Mouse (Mus musculus): ENCODE results near the gene Vrtn. TPM values are rescaled to one million over a fixed set of nuclear protein-coding genes. Genes with fewer than 3 reads are reported as not detected.

Vrtn gene
- total RNA-seq (2017), result not detected in 2 replicates

DNA sequence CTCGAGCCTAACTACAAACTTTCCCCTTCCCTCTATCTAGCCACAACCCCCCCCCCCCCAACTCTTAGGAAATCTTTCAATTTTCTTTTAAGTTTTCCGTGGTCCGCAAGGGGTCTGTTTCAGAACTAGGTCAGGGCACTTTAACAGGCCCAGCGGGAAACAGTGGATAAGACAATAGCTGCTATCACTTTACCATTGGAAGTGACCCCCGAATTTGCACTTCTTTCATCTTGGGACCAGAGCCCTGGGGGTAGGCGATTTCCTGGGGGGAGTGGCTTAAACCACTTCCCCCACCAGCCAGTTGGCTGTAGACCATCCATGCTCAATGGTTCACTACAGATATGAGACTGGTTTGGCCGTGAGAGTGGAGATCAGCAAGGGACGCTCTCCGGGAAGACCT, at the start of gene Vrtn:
Gene Vrtn, plus strand, starts transcription at position 366 of the 400 bp plus-strand sequence.
- ATAC-seq (ENCODE audit: extremely low read depth, insufficient number of reproducible peaks, low FRiP score, poor library complexity, severe bottlenecking), result no peak

DNA sequence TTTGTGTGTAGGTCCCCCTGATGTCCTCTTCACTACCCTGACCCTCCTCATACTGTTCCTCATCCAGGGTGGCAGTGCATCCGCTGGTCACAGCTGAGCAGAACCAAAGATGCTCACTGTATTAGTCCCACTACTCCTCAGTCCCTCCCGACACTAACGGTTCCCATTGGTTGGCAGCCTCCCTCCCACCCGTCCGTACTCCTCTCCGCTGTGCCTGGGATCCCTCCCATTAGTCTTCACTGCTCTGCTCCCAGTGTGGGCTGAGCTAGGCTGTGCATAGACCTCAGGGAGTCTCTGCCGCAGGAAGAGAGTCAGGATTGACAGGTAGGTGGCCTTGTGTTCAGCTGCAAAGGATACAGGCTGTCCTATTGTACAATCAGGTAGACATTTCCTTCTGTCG, 42.5 kb upstream of the Vrtn start:
- ATAC-seq (ENCODE audit: extremely low read depth, insufficient number of reproducible peaks, low FRiP score, poor library complexity, severe bottlenecking), result no peak

DNA sequence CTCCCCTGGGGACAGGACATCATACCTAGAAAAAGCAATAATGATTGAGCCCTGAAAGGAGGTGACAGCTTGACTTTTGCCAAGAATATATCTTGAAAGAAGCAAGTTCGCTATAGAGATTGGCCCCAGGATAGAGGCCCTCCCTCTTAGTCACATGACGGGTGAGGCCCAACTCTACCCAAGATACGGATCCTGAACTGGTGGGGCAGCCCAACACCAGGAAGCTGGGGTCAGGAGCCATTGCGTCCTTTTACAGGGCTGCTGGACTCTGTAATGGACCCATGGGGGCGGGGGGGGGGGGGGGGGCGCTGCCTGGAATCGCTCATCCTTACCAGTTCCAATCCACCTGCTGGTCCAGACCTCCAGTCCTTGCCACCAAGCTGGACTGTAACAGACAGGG, 36.8 kb upstream of the Vrtn start:
- no peak for ATAC-seq (ENCODE audit: extremely low read depth, insufficient number of reproducible peaks, low FRiP score, poor library complexity, severe bottlenecking)

DNA sequence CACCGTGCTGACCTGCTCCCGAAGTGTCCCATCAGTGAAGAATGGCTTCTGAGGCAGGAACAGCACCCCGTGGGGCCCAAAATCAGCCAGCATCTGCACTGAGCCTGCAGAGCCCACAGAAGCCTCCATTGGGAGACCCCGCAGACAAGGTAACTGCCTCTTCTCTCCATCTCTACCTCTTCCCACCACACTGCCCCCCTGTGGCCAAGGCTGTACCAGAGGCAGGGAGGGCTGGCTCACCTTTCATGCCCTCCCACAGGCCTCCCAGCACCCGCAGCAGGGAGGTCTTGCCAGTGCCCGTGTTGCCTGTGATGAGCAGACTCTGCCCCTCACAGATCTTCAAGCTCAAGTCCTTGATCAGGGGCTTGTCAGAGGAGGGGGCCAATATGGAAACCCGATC, 35.0 kb upstream of the Vrtn start:
- ATAC-seq (ENCODE audit: extremely low read depth, insufficient number of reproducible peaks, low FRiP score, poor library complexity, severe bottlenecking), result no peak

DNA sequence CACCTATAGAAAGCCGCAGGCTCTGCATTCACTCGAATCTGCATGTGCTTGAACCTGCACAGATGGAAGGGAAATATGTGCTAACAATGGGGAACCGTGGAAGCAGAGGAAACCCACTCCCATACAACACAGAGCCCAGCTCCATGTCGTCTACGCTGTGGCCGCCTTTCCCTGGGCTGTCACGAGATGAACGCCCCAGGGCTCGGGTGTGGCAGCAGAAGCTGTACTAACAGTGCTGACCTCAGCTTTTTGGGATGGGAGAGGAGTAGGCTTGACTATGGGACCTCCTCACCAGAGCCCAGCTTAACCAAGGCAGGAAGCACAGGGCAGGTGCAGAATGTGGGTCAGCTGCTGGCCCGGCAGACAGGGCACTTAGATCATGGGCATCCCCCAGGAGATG, 29.1 kb upstream of the Vrtn start:
- ATAC-seq (ENCODE audit: extremely low read depth, insufficient number of reproducible peaks, low FRiP score, poor library complexity, severe bottlenecking), result no peak

DNA sequence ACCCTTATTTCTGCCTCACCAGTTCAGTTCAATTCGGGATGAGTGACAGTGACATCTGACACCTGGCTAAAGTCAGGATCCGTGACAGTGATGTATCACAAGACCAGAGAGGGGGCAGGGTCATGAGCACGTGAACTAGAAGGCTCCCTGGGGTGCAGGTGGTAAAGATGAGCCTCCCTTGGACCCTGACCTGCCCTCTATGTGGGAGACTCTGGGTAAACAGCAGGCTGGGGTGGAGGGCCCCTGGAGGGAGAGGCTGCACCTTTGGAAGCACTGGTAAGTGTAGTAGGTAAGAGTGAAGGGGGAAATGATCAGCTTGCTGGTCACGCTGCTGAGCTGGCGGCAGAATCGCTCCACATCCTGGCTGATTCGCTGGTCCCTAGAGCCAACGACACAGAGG, 28.3 kb upstream of the Vrtn start:
- no peak for ATAC-seq (ENCODE audit: extremely low read depth, insufficient number of reproducible peaks, low FRiP score, poor library complexity, severe bottlenecking)

DNA sequence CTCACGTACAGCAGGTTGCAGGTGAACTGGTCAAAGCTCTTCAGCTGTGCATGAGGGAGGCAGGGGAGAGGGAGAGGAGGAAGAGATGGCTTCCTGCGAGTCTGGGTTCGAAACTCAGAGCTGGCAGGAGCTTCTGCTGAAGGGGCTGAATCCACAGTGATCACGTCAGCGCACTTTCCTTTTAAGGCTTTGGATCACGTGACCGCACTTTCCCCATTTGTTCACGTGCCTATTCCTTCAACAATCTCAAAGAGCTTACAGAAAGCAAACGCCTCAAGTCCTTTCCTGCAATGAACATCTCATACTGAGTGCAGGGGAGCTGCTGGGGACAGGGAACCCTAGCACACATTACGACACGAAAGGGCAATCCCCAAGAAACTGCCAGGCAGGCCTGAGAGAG, 26.8 kb upstream of the Vrtn start:
- no peak for ATAC-seq (ENCODE audit: extremely low read depth, insufficient number of reproducible peaks, low FRiP score, poor library complexity, severe bottlenecking)

DNA sequence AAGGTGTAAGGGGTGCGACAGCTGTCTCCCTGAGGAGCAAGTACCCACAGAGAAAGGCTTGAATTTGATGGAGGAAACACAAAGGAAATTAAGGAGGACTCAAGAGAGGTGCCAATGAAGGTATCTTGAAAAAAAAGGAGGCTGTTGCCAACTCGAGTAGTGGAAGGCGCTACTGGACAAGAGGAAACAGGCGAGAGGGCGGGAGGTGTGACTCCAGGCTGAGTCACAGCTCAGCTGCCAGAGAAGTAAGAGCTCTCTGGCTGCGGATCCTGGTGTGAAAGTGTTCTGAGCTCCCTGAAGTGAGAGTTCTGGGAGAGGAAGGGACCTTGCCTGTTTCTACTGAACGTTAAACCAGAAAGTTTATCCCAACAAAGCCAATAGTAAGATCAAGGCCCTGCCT, 26.3 kb upstream of the Vrtn start:
- ATAC-seq (ENCODE audit: extremely low read depth, insufficient number of reproducible peaks, low FRiP score, poor library complexity, severe bottlenecking), result no peak

DNA sequence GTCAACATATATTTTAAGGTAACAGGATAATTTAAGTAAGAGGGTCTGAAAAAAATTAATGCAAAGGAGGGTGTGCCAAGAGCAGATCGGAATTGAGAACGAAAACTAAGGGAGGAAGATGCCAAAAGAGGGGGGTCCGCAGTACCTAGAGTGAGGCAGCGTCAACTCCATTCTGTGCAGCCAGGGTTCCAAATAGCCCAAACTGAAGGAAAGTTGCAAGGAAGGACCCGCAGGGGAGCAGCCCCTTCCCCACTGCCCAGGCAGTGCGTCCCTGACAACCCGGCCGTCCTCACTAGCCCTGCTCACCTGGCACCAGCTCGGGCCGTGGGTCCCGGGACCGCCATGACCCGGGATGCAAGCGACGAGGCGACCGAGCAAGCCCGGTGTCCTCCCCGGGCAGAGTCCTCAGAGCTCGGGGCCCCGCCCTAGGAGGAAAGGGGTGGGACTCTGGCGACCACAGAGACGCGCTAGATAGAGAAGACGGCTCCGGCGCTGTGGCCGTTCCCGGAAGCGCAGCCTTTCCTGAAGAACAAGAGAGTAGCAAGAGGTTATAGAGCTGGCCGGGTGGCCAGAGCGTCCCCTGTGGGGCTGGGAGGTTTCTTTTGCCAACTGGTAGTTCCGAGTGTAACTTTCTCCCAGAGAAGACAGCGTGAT, 23.7 kb upstream of the Vrtn start, which contains the start of gene Abcd4:
Gene Abcd4, minus strand, starts transcription at position 437 of the 654 bp plus-strand sequence.
- ATAC-seq (ENCODE audit: extremely low read depth, insufficient number of reproducible peaks, low FRiP score, poor library complexity, severe bottlenecking), result peak; percentile 99

DNA sequence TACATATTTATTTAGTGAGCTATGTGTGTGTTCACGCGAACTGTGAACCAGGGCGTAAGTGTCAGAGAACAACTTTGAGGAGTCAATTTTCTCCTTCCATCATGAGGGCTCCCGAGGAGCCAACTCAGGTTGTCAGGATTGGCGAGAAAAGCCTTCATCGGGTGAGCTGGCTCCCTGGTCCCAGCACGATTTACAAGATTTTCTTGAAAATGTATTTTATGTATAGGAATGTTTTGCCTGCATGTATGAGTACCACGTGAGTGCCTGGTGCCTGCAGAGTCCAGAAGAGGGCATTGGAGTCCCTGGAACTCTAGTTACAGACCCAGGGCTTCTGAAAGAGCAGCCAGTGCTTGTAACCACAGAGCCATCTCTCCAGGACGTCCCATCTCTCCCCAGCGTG, 23.2 kb upstream of the Vrtn start:
- no peak for ATAC-seq (ENCODE audit: extremely low read depth, insufficient number of reproducible peaks, low FRiP score, poor library complexity, severe bottlenecking)

DNA sequence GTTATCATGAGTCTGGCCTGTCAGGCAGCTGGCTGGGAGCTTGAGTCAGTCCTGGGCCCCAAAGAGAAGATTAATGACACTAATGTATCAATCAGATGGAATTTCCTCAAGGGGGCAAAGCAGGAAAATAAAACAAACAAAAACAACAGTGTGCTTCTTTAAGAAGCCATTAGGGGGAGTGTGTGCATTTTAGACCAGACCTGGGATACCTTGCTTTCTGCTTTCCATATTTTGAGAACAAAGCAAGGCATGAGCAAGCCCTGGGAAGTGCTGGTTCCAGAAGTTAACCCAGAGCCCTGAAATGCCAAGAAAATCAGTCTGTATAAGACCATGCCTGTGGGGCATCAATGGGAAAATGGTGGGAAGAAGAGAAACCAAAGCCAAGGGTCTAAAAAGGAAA, 19.8 kb upstream of the Vrtn start:
- no peak for ATAC-seq (ENCODE audit: extremely low read depth, insufficient number of reproducible peaks, low FRiP score, poor library complexity, severe bottlenecking)

DNA sequence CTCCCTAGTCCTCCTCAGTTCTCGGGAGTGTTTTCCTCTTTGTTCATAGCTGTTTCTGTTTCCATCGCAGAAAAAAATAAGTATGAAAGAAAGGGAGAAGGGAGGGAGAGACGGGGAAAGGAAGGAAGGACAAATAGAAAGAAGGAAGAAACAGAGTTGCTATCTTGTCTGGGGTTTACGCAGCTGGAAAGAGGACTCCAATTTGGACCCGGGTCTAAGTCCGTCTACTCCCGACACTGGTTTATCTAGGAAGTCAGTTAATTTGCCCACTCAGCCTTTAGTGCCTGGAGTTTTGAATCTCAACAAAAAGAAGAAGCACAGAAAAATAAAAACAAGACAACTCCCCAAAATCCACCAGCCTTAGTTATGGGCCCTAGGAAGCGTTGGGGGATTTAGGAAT, 16.2 kb upstream of the Vrtn start:
- ATAC-seq (ENCODE audit: extremely low read depth, insufficient number of reproducible peaks, low FRiP score, poor library complexity, severe bottlenecking), result no peak

DNA sequence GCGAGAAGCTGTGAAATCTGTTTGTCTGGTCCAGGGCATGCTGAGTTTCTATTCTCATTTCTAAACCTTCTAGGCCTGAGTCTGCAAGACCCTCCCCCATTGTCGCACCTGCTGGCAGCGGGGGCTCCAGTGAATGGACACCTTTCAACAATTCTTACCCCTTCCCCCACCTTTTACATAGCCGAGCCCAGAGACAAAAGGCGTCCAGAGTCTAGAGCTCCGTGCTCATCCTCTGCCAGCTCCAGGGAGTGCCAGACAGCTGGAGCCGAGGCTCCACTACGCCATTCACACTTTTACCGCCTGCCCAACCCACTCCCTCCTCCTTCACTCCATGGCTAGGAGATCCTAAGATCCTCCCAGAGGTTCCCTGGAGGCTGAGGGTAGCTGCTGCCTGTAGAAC, 15.7 kb upstream of the Vrtn start:
- ATAC-seq (ENCODE audit: extremely low read depth, insufficient number of reproducible peaks, low FRiP score, poor library complexity, severe bottlenecking), result no peak

DNA sequence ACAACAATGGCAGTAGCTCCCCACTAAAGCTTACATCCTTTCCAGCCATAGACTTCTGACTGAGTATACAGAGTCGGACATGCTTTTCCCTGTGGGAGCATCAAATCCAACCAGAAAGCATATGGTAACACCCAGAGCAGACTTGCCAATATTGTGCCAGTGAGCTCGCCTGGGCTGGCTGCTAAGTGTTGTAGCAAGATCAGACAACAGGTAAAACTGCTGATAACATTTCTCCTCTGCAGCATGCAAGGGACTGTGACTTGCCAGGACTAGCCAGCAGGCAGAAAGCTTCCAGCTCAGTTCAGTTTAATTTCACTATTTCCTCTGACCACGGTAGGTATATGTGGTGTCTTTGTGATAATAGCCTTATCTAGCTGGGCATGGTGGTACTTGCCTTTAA, 9.0 kb upstream of the Vrtn start:
- no peak for ATAC-seq (ENCODE audit: extremely low read depth, insufficient number of reproducible peaks, low FRiP score, poor library complexity, severe bottlenecking)

DNA sequence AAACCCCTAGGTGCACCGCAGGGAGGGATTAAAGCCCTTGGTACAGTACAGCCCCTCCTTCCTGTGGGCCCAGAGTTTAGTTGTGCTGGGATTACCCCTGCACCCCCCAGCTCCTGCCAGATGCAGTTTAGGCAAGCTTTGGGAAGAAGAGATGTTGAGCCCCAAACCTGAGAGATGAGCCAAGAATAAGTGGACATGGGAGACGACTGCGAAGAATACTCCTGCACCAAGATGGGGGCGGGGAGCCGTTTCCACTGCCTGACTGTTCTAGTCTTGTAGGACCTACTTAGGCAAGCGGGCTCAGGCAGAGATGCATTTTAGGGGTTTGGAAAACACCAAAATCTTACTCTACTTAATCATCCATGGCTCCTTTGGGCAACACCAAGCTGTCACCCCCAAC, 566 bp upstream of the Vrtn start:
- no peak for ATAC-seq (ENCODE audit: extremely low read depth, insufficient number of reproducible peaks, low FRiP score, poor library complexity, severe bottlenecking)

DNA sequence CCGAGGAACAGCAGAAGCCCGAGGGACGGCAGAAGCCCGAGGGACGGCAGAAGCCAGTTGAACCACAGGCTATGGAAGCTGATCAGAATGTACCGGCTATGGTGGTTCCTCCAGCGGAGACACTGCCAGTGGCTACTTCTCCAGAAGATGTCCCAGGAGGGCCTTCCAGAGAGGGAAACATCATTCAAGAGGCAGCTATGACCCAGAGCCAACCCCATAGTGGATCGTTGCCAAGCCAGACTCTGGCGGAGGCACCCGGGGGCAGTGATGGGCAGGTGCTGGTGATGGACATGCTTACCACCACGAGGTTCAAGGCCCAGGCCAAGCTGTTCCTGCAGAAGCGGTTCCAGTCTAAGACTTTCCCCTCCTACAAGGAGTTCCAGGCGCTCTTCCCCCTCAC, 9.4 kb downstream of the Vrtn start:
- ATAC-seq (ENCODE audit: extremely low read depth, insufficient number of reproducible peaks, low FRiP score, poor library complexity, severe bottlenecking), result no peak

DNA sequence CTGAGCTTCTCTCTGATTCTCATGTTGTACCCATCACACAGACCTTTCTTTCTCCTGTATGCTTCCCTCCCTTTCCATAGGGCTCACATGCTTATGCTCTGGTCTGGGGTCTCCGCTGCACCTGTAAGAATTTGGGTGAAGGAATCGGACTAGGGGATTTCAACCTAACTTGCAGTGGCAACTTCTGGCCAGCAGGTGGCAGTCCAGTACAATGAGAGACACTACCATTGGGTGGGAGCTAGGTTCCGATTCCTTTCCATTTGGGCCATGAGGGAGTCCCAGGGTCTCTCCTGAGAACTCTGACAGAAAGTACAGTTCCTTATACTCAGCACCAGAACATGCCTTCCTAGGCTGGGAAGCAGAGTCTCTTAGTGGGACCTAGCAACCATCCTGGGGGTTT, 13.1 kb downstream of the Vrtn start:
- peak; percentile 46; the same call in 1 of the 2 replicates for ATAC-seq (ENCODE audit: extremely low read depth, insufficient number of reproducible peaks, low FRiP score, poor library complexity, severe bottlenecking)

DNA sequence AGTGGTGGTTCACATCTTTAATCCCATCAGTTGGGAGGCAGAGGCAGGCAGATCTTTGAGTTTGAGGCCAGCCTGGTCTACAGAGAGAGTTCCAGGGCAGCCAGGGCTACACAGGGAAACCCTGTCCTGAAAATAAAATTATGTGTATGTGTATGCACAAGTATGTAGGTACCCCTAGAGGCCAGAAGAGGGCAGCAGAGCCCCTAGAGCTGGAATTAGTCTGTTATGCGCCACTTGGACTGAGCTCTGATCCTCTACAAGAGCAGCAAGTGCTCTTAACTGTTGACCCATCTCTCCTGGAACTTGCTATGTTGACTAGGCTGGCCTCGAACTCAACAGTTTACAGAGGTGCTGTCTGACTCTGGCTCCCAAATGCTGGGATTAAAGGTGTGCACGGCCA, 29.7 kb downstream of the Vrtn start:
- no peak for ATAC-seq (ENCODE audit: extremely low read depth, insufficient number of reproducible peaks, low FRiP score, poor library complexity, severe bottlenecking)

DNA sequence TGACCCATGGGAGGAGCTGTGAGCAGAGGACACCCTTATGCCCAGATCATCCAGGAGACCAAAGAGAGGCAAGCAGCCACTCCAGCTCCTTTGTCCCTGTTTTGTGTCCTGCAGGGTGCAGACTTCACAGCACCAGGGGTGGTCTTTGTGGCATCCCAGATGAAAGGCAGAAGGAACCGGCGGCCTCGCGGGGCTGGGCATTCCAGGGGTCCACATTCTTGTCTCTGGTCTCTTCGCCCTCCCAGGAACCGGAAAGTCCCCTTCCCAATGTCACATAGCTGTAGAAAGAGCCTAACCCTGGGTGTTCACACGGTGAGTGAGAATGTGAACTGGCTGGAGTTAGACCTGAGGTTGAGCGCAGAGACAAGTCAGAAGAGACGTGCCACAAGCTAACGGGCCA, 30.8 kb downstream of the Vrtn start:
- ATAC-seq (ENCODE audit: extremely low read depth, insufficient number of reproducible peaks, low FRiP score, poor library complexity, severe bottlenecking), result no peak

DNA sequence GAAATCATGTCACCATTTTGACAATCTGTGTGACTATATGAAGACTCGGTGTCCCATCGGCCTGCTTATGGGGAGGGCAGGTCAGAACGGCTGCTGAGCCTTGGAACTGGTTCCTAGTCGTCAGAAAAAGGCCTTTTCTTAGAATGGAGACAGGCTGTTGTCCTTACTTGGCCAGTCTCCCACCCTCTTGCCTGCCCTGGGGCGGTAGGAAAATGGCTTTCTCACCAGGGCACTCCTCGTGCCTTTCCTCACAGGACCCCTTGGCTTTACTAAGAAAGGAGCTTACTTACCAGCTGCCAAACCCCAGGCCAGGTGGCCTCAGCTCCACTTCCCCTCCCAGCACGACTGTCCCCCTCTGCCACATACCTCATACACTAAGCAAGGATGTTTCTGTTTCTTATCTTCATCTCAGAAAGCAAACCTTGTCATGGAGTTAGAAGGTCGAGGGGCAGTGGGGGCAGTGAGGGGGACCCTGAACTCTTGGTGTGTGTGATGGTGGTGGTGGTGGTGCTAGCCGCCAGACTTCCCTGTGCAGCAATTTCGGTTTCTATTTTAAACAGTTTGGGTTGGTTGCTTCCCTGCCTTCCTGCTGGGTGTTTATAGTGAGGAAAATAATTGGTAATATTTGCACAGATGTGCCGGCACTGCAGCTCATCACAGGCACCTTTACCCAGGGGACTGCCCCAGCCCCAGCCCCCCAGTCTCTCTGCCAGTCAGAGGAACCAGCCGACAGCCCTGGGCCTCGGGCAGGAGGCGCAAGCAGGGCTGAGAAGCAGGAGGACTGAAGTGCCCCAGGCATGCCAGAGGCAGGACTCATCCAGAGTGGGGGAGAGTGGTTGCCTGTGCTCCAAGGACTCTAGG, 34.1 kb downstream of the Vrtn start:
- peak; percentile 18; the same call in 1 of the 2 replicates for ATAC-seq (ENCODE audit: extremely low read depth, insufficient number of reproducible peaks, low FRiP score, poor library complexity, severe bottlenecking)
